26 mouse cellular contexts compared by ENCODE assay signal in genomic region chr4:63521813-63522419, GRCm38 (mm10).
"Had no signal": no experiment of that assay in that cellular context is flagged by ENCODE, and none has a peak within 500 bp of the region (broad histone marks: within the 10 kb centered on the region; RNA-seq: fewer than 3 reads in every experiment).

No protein-coding gene starts in this region.

- H3K27ac ChIP-seq: gastrocnemius, adult 2 months; heart, adult 2 months; heart, embryonic 13.5 days; heart, embryonic 15.5 days; hindbrain, embryonic 13.5 days; hindbrain, embryonic 15.5 days; hindbrain, postnatal 0 days; kidney, embryonic 15.5 days; kidney, postnatal 0 days; left cerebral cortex, adult 2 months; limb, embryonic 10.5 days; limb, embryonic 12.5 days; liver, embryonic 13.5 days had no signal

- H3K36me3 ChIP-seq: heart, embryonic 13.5 days; heart, embryonic 15.5 days; hindbrain, embryonic 13.5 days; hindbrain, embryonic 15.5 days; kidney, embryonic 15.5 days; limb, embryonic 10.5 days; limb, embryonic 12.5 days; liver, embryonic 13.5 days had no signal

- H3K4me3 ChIP-seq: gastrocnemius, adult 2 months; heart, adult 2 months; heart, embryonic 13.5 days; heart, embryonic 15.5 days; hindbrain, embryonic 13.5 days; hindbrain, embryonic 15.5 days; kidney, embryonic 15.5 days; left cerebral cortex, adult 2 months; limb, embryonic 10.5 days; limb, embryonic 12.5 days; liver, embryonic 13.5 days had no signal

- ATAC-seq: hindbrain, postnatal 0 days; intestine, embryonic 16.5 days had no signal

- H3K4me1 ChIP-seq: heart, embryonic 13.5 days; heart, embryonic 15.5 days; hindbrain, embryonic 13.5 days; hindbrain, embryonic 15.5 days; kidney, embryonic 15.5 days; limb, embryonic 10.5 days; limb, embryonic 12.5 days; liver, embryonic 13.5 days had no signal

- DNase-seq: gastrocnemius, adult 2 months; gastrocnemius, postnatal 10 days; gastrocnemius, postnatal 25 days; heart, adult 2 months; heart, postnatal 14 days; heart, postnatal 36 days; kidney, adult 11 months; kidney, adult 2 months; kidney, adult 9 months; kidney, postnatal 14 days; kidney, postnatal 36 days; liver; liver, embryonic 13.5 days had no signal

- H3K27me3 ChIP-seq: heart, embryonic 15.5 days; hindbrain, embryonic 13.5 days; hindbrain, embryonic 15.5 days; kidney, embryonic 15.5 days; limb, embryonic 12.5 days; liver, embryonic 13.5 days had no signal

- H3K9ac ChIP-seq: heart, embryonic 13.5 days; heart, embryonic 15.5 days; hindbrain, embryonic 13.5 days; hindbrain, embryonic 15.5 days; kidney, embryonic 15.5 days; limb, embryonic 12.5 days; liver, embryonic 13.5 days had no signal

- H3K4me2 ChIP-seq: heart, embryonic 11.5 days; heart, embryonic 13.5 days; heart, embryonic 15.5 days; hindbrain, embryonic 13.5 days; hindbrain, embryonic 15.5 days; kidney, embryonic 15.5 days; limb, embryonic 12.5 days; liver, embryonic 11.5 days; liver, embryonic 13.5 days had no signal

- H3K9me3 ChIP-seq: heart, embryonic 13.5 days; heart, embryonic 15.5 days; hindbrain, embryonic 13.5 days; hindbrain, embryonic 15.5 days; kidney, embryonic 15.5 days; limb, embryonic 10.5 days; limb, embryonic 12.5 days; liver, embryonic 13.5 days had no signal
